Mouse (Mus musculus) intestine, embryonic 15.5 days (tissue): ENCODE data around the gene Gm49358. TPM values are rescaled to one million over a fixed set of nuclear protein-coding genes. Genes with fewer than 3 reads are reported as not detected.

ENCODE experiments used
- ATAC-seq: fragments of 200-750 bp; cut with Nextera tagmentation; 2 replicates; pipeline ENCODE4 v1.8.0; 2017; ENCODE audit warnings: moderate TSS enrichment, moderate library complexity
- H3K27ac ChIP-seq: fragments of 300-500 bp; sonication (generic); 2 replicates; pipeline ENCODE4 v1.5.1; 2015; ENCODE audit warnings: mild to moderate bottlenecking, inconsistent platforms
- H3K27me3 ChIP-seq: fragments of 300-500 bp; sonication (generic); replicated peaks from 2 replicates; pipeline ENCODE4 v1.6.1; 2015; ENCODE audit warnings: inconsistent platforms
- H3K36me3 ChIP-seq: fragments of 300-500 bp; sonication (generic); 2 replicates; pipeline ENCODE4 v1.6.1; 2015; ENCODE audit warnings: inconsistent platforms
- H3K4me1 ChIP-seq: fragments of 300-500 bp; sonication (generic); replicated peaks from 2 replicates; pipeline ENCODE4 v1.6.1; 2015; ENCODE audit warnings: inconsistent platforms
- H3K4me2 ChIP-seq: fragments of 300-500 bp; sonication (generic); replicated peaks from 2 replicates; pipeline ENCODE4 v1.6.1; 2015; ENCODE audit warnings: mild to moderate bottlenecking, inconsistent platforms
- H3K4me3 ChIP-seq: fragments of 300-500 bp; sonication (generic); replicated peaks from 2 replicates; pipeline ENCODE4 v1.5.1; 2015; ENCODE audit warnings: inconsistent platforms
- H3K9ac ChIP-seq: fragments of 300-500 bp; sonication (generic); 2 replicates; pipeline ENCODE4 v1.6.1; 2015; ENCODE audit warnings: inconsistent platforms
- H3K9me3 ChIP-seq: fragments of 300-500 bp; sonication (generic); 2 replicates; pipeline ENCODE4 v1.6.1; 2016; ENCODE audit warnings: inconsistent platforms
- WGBS: fragments of 180-500 bp; shearing (Covaris S2); methylation state at CpG from one replicate; pipeline ENCODE4 v1.1.7; 2015; 5-methylcytosine and 5-hydroxymethylcytosine counted together
- polyA plus RNA-seq: library from polyadenylated mRNA; unstranded; fragments of >200 nt; fragmentation: Nextera tagmentation; extraction: Ambion mirVana; gene quantifications from 2 replicates; pipeline ENCODE4 v1.2.1, GENCODE M21; 2015

The Gm49358 gene
- polyA plus RNA-seq, 1 experiment from 2014 or later = not detected

- 89% methylated on average over 4 of the region's 4 CpGs for WGBS
- Histone ChIP-seq H3K9me3 (no peaks in the 10 kb centered on the region), H3K27me3 (no peaks in the 10 kb centered on the region), H3K36me3 (no peaks in the 10 kb centered on the region), H3K4me2 (no peak overlapping the region), H3K9ac (no peak overlapping the region), H3K4me3 (no peak overlapping the region), H3K27ac (no peak overlapping the region), H3K4me1 (no peaks in the 10 kb centered on the region)
- ATAC-seq = no peak
Measured at GRCm38 (mm10) chr10:86794196-86794595, 30.4 kb downstream of the Gm49358 start.

GRCm38 (mm10) chr10:86794794-86795535 lies 31.2 kb downstream of the Gm49358 start:
- 89% methylated on average over 9 of the region's 9 CpGs for WGBS
- no peaks in the 10 kb centered on the region for H3K4me1 ChIP-seq
- no peaks in the 10 kb centered on the region for H3K36me3 ChIP-seq
- no peak overlapping the region for H3K9ac ChIP-seq
- no peak overlapping the region for H3K4me2 ChIP-seq
- ATAC-seq = no peak
- H3K27me3 ChIP-seq = no peaks in the 10 kb centered on the region
- no peak overlapping the region for H3K4me3 ChIP-seq
- no peaks in the 10 kb centered on the region for H3K9me3 ChIP-seq
- no peak overlapping the region for H3K27ac ChIP-seq

- no peaks in the 10 kb centered on the region for H3K9me3 ChIP-seq
- no peaks in the 10 kb centered on the region for H3K27me3 ChIP-seq
- H3K36me3 ChIP-seq = no peaks in the 10 kb centered on the region
- no peak overlapping the region for H3K4me2 ChIP-seq
- no peak overlapping the region for H3K27ac ChIP-seq
- no peak for ATAC-seq
- WGBS = 96% methylated on average over 5 of the region's 5 CpGs
- H3K4me3 ChIP-seq = no peak overlapping the region
- H3K4me1 ChIP-seq = no peaks in the 10 kb centered on the region
- no peak overlapping the region for H3K9ac ChIP-seq
Measured at GRCm38 (mm10) chr10:86796073-86796741, 32.4 kb downstream of the Gm49358 start.

GRCm38 (mm10) chr10:86807362-86807761 lies 43.6 kb downstream of the Gm49358 start:
- H3K27me3 ChIP-seq = no peaks in the 10 kb centered on the region
- no peak overlapping the region for H3K4me3 ChIP-seq
- H3K4me2 ChIP-seq = no peak overlapping the region
- no peak for ATAC-seq
- H3K9ac ChIP-seq = no peak overlapping the region
- H3K9me3 ChIP-seq = no peaks in the 10 kb centered on the region
- no peak overlapping the region for H3K27ac ChIP-seq
- 96% methylated on average over 1 of the region's 1 CpGs for WGBS
- no peaks in the 10 kb centered on the region for H3K36me3 ChIP-seq
- no peaks in the 10 kb centered on the region for H3K4me1 ChIP-seq

GRCm38 (mm10) chr10:86808013-86808758 lies 44.4 kb downstream of the Gm49358 start:
- no peak overlapping the region for H3K27ac ChIP-seq
- H3K36me3 ChIP-seq = no peaks in the 10 kb centered on the region
- no peaks in the 10 kb centered on the region for H3K27me3 ChIP-seq
- H3K4me2 ChIP-seq = no peak overlapping the region
- H3K4me1 ChIP-seq = no peaks in the 10 kb centered on the region
- no peak overlapping the region for H3K9ac ChIP-seq
- H3K4me3 ChIP-seq = no peak overlapping the region
- no peaks in the 10 kb centered on the region for H3K9me3 ChIP-seq
- WGBS = 83% methylated on average over 15 of the region's 15 CpGs
- no peak for ATAC-seq

GRCm38 (mm10) chr10:86810000-86810399 lies 46.2 kb downstream of the Gm49358 start:
- Histone ChIP-seq H3K4me1 (no peaks in the 10 kb centered on the region), H3K4me2 (no peak overlapping the region), H3K4me3 (no peak overlapping the region), H3K27me3 (no peaks in the 10 kb centered on the region), H3K9me3 (no peaks in the 10 kb centered on the region), H3K9ac (no peak overlapping the region), H3K27ac (no peak overlapping the region), H3K36me3 (no peaks in the 10 kb centered on the region)
- ATAC-seq = no peak
- 83% methylated on average over 9 of the region's 9 CpGs for WGBS

- Histone ChIP-seq H3K4me3 (no peak overlapping the region), H3K4me2 (no peak overlapping the region), H3K9me3 (no peaks in the 10 kb centered on the region), H3K36me3 (no peaks in the 10 kb centered on the region), H3K27ac (no peak overlapping the region), H3K9ac (no peak overlapping the region), H3K4me1 (no peaks in the 10 kb centered on the region), H3K27me3 (no peaks in the 10 kb centered on the region)
- no peak for ATAC-seq
- WGBS = 84% methylated on average over 5 of the region's 5 CpGs
Measured at GRCm38 (mm10) chr10:86810612-86811011, 46.8 kb downstream of the Gm49358 start.

- Histone ChIP-seq H3K4me1 (peaks cover 3% of the 10 kb centered on the region; the same call in 1 of the 2 replicates), H3K9ac (no peak overlapping the region), H3K36me3 (no peaks in the 10 kb centered on the region), H3K9me3 (no peaks in the 10 kb centered on the region), H3K27me3 (no peaks in the 10 kb centered on the region), H3K4me2 (no peak overlapping the region), H3K27ac (no peak overlapping the region; the same call in 1 of the 2 replicates), H3K4me3 (no peak overlapping the region)
- WGBS = 74% methylated on average over 19 of the region's 19 CpGs
- peak; percentile 82 for ATAC-seq
Measured at GRCm38 (mm10) chr10:86814292-86815131, 50.7 kb downstream of the Gm49358 start.

GRCm38 (mm10) chr10:86815133-86815532 lies 51.4 kb downstream of the Gm49358 start:
- Histone ChIP-seq H3K27me3 (no peaks in the 10 kb centered on the region), H3K9ac (no peak overlapping the region), H3K4me2 (no peak overlapping the region), H3K4me3 (no peak overlapping the region), H3K4me1 (peaks cover 8% of the 10 kb centered on the region; the same call in 1 of the 2 replicates), H3K36me3 (no peaks in the 10 kb centered on the region), H3K27ac (no peak overlapping the region), H3K9me3 (no peaks in the 10 kb centered on the region)
- no peak for ATAC-seq
- WGBS = 78% methylated on average over 7 of the region's 7 CpGs

GRCm38 (mm10) chr10:86819649-86820165 lies 55.9 kb downstream of the Gm49358 start:
- 36% methylated on average over 8 of the region's 8 CpGs for WGBS
- Histone ChIP-seq H3K9me3 (no peaks in the 10 kb centered on the region), H3K9ac (no peak overlapping the region), H3K4me3 (no peak overlapping the region), H3K4me1 (peaks cover 8% of the 10 kb centered on the region; the same call in 1 of the 2 replicates), H3K4me2 (no peak overlapping the region), H3K27ac (peak overlapping the region; percentile 37), H3K27me3 (no peaks in the 10 kb centered on the region), H3K36me3 (0 out of 2 replicates have a peak, but pooled peaks cover 2% of the 10 kb centered on the region)
- peak; percentile 20 for ATAC-seq

GRCm38 (mm10) chr10:86821014-86821413 lies 57.2 kb downstream of the Gm49358 start:
- Histone ChIP-seq H3K36me3 (0 out of 2 replicates have a peak, but pooled peaks cover 2% of the 10 kb centered on the region), H3K27ac (no peak overlapping the region), H3K9me3 (no peaks in the 10 kb centered on the region), H3K27me3 (no peaks in the 10 kb centered on the region), H3K4me1 (peaks cover 8% of the 10 kb centered on the region; the same call in 1 of the 2 replicates), H3K9ac (no peak overlapping the region), H3K4me3 (no peak overlapping the region), H3K4me2 (no peak overlapping the region)
- 92% methylated on average over 7 of the region's 7 CpGs for WGBS
- ATAC-seq = no peak
